Mouse (Mus musculus) intestine, postnatal 0 days (tissue): ENCODE measurements around the gene Nudt3. TPM values are rescaled to one million over a fixed set of nuclear protein-coding genes. Genes with fewer than 3 reads are reported as not detected.

Experiments used
- ATAC-seq: fragments of 200-750 bp; cut with Nextera tagmentation; 2 replicates; pipeline ENCODE4 v1.8.0; 2017; ENCODE audit warnings: mild to moderate bottlenecking, moderate TSS enrichment, moderate library complexity
- H3K27ac ChIP-seq: fragments of 300-500 bp; sonication (generic); 2 replicates; pipeline ENCODE4 v1.5.1; 2014; ENCODE audit warnings: mild to moderate bottlenecking, low read depth, low read length, moderate library complexity
- H3K27me3 ChIP-seq: fragments of 300-500 bp; sonication (generic); replicated peaks from 2 replicates; pipeline ENCODE4 v1.6.1; 2014; ENCODE audit warnings: low read length, mixed read lengths; ENCODE audit not compliant: control insufficient read depth, insufficient read depth
- H3K36me3 ChIP-seq: fragments of 300-500 bp; sonication (generic); 2 replicates; pipeline ENCODE4 v1.6.1; 2014; ENCODE audit warnings: mild to moderate bottlenecking, moderate library complexity; ENCODE audit not compliant: control insufficient read depth, insufficient read depth
- H3K4me1 ChIP-seq: fragments of 300-500 bp; sonication (generic); replicated peaks from 2 replicates; pipeline ENCODE4 v1.6.1; 2014; ENCODE audit warnings: antibody characterized with exemption, low read length, mixed read lengths; ENCODE audit not compliant: control insufficient read depth, insufficient read depth
- H3K4me2 ChIP-seq: fragments of 300-500 bp; sonication (generic); replicated peaks from 2 replicates; pipeline ENCODE4 v1.6.1; 2014; ENCODE audit warnings: low read depth, mild to moderate bottlenecking, moderate library complexity
- H3K4me3 ChIP-seq: fragments of 300-500 bp; sonication (generic); 2 replicates; pipeline ENCODE4 v1.5.1; 2014; ENCODE audit warnings: low read depth, low read length
- H3K9ac ChIP-seq: fragments of 300-500 bp; sonication (generic); 2 replicates; pipeline ENCODE4 v1.6.1; 2014; ENCODE audit warnings: mild to moderate bottlenecking, low read depth, low read length
- H3K9me3 ChIP-seq: fragments of 300-500 bp; sonication (generic); 2 replicates; pipeline ENCODE4 v1.6.1; 2016; ENCODE audit warnings: mixed run types; ENCODE audit not compliant: control insufficient read depth
- CTCF ChIP-seq: sonication (generic); IDR thresholded peaks from 2 replicates; pipeline ENCODE4 v1.5.1; 2016; ENCODE audit warnings: low read depth, mild to moderate bottlenecking, control low read depth, antibody characterized with exemption, moderate library complexity
- WGBS: fragments of 180-500 bp; shearing (Covaris S2); extraction: QIAGEN DNeasy Blood & Tissue Kit; methylation state at CpG from one replicate; pipeline ENCODE4 v1.1.7; 2014; 5-methylcytosine and 5-hydroxymethylcytosine counted together
- polyA plus RNA-seq: library from polyadenylated mRNA; unstranded; fragments of >200 nt; fragmentation: Nextera tagmentation; extraction: Ambion mirVana; gene quantifications from 2 replicates; pipeline ENCODE4 v1.2.1, GENCODE M21; 2015

Gene Nudt3
- polyA plus RNA-seq, 1 experiment from 2014 or later, result 43.3 TPM

- ATAC-seq, result no peak
- Histone ChIP-seq H3K36me3 (no peaks in the 10 kb centered on the region), H3K4me1 (no peaks in the 10 kb centered on the region), H3K27me3 (no peaks in the 10 kb centered on the region), H3K9me3 (no peaks in the 10 kb centered on the region), H3K27ac (no peak overlapping the region), H3K9ac (no peak overlapping the region), H3K4me2 (no peak overlapping the region), H3K4me3 (no peak overlapping the region)
- 77% methylated on average over 8 of the region's 8 CpGs for WGBS
- TF ChIP-seq CTCF, result no peak
Observed at GRCm38 (mm10) chr17:27549234-27549633, 74.1 kb downstream of the Nudt3 start.

DNA sequence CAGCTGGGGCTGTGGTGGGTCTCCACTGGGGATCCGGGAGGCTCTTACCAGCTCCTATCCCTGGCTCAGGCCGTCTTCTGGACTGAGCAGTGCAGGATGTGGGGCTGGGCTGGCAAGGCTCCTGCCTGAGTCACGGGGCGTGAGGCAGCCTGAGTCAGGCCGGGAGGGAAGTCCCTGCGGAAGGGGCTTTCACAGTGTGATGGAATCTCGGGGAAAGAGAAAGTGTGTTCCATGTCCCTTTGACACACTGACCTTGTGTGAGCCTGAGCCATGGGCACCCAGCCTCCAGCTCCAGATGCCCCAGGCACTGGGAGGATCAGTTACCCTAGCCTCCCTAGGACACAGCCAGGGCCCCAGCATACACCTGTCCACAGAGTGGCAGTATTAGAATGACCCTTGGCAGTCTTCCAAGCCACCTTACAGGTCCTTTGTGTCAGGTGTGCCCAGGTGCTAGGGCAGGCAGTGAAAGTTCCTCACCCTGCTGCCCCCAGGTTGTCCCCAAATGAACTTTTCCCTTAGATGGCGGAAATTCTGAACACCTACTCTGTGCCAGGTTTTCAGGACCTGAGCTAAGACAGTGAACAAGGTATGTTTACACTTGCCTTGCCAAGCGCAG lies 75.9 kb downstream of the Nudt3 start:
- Histone ChIP-seq H3K27me3 (no peaks in the 10 kb centered on the region), H3K9ac (no peak overlapping the region), H3K4me2 (no peak overlapping the region), H3K4me1 (no peaks in the 10 kb centered on the region), H3K27ac (no peak overlapping the region), H3K4me3 (no peak overlapping the region), H3K9me3 (no peaks in the 10 kb centered on the region), H3K36me3 (no peaks in the 10 kb centered on the region)
- whole genome bisulfite sequencing, result 52% methylated on average over 9 of the region's 9 CpGs
- ATAC-seq, result peak; percentile 52
- TF ChIP-seq CTCF, result 0 out of 2 replicates have a peak, but pooled peaks have one; percentile 7

GRCm38 (mm10) chr17:27546574-27547085 lies 76.7 kb downstream of the Nudt3 start:
- Histone ChIP-seq H3K9ac (no peak overlapping the region), H3K36me3 (no peaks in the 10 kb centered on the region), H3K9me3 (no peaks in the 10 kb centered on the region), H3K4me2 (no peak overlapping the region), H3K4me3 (no peak overlapping the region), H3K4me1 (no peaks in the 10 kb centered on the region), H3K27me3 (no peaks in the 10 kb centered on the region), H3K27ac (no peak overlapping the region)
- no peak for ATAC-seq
- TF ChIP-seq CTCF, result no peak
- 83% methylated on average over 7 of the region's 7 CpGs for WGBS

- no peak for ATAC-seq
- no peak overlapping the region for H3K4me2 ChIP-seq
- no peak for TF ChIP-seq CTCF
- H3K27ac ChIP-seq, result no peak overlapping the region
- H3K36me3 ChIP-seq, result no peaks in the 10 kb centered on the region
- H3K4me3 ChIP-seq, result no peak overlapping the region
- WGBS, result 62% methylated on average over 12 of the region's 12 CpGs
- H3K27me3 ChIP-seq, result no peaks in the 10 kb centered on the region
- no peaks in the 10 kb centered on the region for H3K4me1 ChIP-seq
- H3K9me3 ChIP-seq, result no peaks in the 10 kb centered on the region
- H3K9ac ChIP-seq, result no peak overlapping the region
Observed at GRCm38 (mm10) chr17:27545991-27546390, 77.3 kb downstream of the Nudt3 start.

DNA sequence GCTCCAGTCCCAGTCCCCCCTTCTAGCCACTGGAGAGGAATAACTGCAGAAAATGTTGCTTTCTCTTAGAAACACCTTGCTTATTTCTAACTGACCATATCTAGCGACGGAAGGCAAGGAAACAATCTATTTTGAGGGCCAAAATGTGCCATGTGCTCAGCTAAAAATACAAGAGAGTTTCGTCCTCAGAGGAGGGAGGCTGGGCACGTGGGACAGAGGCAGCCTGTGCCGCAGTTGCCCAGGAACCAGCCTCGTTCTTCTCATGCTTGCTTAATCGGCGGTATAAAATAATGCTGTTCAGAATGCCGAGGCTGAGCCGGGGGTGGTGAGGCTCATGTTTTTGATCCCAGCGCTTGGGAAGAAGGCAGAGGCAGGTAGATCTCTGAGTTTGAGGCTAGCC lies 78.7 kb downstream of the Nudt3 start:
- ATAC-seq, result no peak
- Histone ChIP-seq H3K4me2 (no peak overlapping the region), H3K27ac (no peak overlapping the region), H3K27me3 (no peaks in the 10 kb centered on the region), H3K9me3 (no peaks in the 10 kb centered on the region), H3K9ac (no peak overlapping the region), H3K36me3 (no peaks in the 10 kb centered on the region), H3K4me1 (no peaks in the 10 kb centered on the region), H3K4me3 (no peak overlapping the region)
- no peak for TF ChIP-seq CTCF
- WGBS, result 91% methylated on average over 11 of the region's 11 CpGs

DNA sequence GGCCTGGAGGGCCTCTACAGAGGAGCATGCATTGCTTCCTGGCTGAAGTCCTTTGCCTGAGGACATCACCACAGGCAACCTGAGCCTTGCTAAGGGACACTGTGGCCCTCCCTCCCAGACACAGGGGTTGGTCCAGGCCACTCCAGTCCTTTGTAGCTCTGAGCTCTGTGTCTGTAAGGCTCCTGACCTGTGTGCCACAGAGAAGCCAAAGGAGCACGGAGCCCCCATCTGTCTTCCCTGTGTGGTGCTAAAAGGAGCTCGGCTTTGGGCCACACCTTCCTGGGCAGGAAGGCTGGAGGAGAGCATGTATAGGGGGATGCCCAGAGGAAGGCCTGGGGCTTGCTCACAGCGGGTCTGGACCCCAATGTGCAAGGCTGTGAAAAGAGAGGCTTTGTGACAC lies 81.3 kb downstream of the Nudt3 start:
- Histone ChIP-seq H3K4me1 (no peaks in the 10 kb centered on the region), H3K9me3 (no peaks in the 10 kb centered on the region), H3K4me3 (no peak overlapping the region), H3K27me3 (no peaks in the 10 kb centered on the region), H3K27ac (no peak overlapping the region), H3K4me2 (no peak overlapping the region), H3K9ac (no peak overlapping the region), H3K36me3 (no peaks in the 10 kb centered on the region)
- TF ChIP-seq CTCF, result no peak
- WGBS, result 85% methylated on average over 3 of the region's 3 CpGs
- no peak for ATAC-seq

GRCm38 (mm10) chr17:27541261-27541660 lies 82.0 kb downstream of the Nudt3 start:
- no peak overlapping the region for H3K4me2 ChIP-seq
- no peak overlapping the region for H3K4me3 ChIP-seq
- H3K9me3 ChIP-seq, result no peaks in the 10 kb centered on the region
- no peaks in the 10 kb centered on the region for H3K4me1 ChIP-seq
- TF ChIP-seq CTCF, result no peak
- H3K9ac ChIP-seq, result no peak overlapping the region
- WGBS, result 67% methylated on average over 2 of the region's 2 CpGs
- H3K27ac ChIP-seq, result no peak overlapping the region
- ATAC-seq, result no peak
- no peaks in the 10 kb centered on the region for H3K36me3 ChIP-seq
- H3K27me3 ChIP-seq, result no peaks in the 10 kb centered on the region
